Mouse (Mus musculus) MEL (cell line): ENCODE data around the gene Mef2b.

ENCODE experiments used
- CHD2 ChIP-seq: IDR thresholded peaks from 2 replicates; pipeline ENCODE4 v1.6.1; 2011; ENCODE audit warnings: low read length, improper control_type of control experiment
- CTCF ChIP-seq, 3 experiments: IDR thresholded peaks in 2 of 3; conservative IDR thresholded peaks in 1 of 3; 2 replicates each; pipeline ENCODE4 v1.5.1; 2011 to 2012; ENCODE audit warnings: low read length in 3 of 3, low read depth in 2 of 3, mild to moderate bottlenecking in 2 of 3, improper control_type of control experiment in 1 of 3, inconsistent platforms in 1 of 3, mixed read lengths in 1 of 3, moderate library complexity in 1 of 3; ENCODE audit not compliant: control insufficient read depth in 1 of 3, insufficient read depth in 1 of 3, poor library complexity in 1 of 3, severe bottlenecking in 1 of 3
- ELF1 ChIP-seq: IDR thresholded peaks from 2 replicates; pipeline ENCODE4 v1.6.1; 2014; ENCODE audit warnings: low read depth, mild to moderate bottlenecking, inconsistent platforms, low read length, improper control_type of control experiment, moderate library complexity
- EP300 ChIP-seq, 2 experiments: IDR thresholded peaks; 2 replicates each; pipeline ENCODE4 v1.6.1; 2011; ENCODE audit warnings: improper control_type of control experiment in 2 of 2, low read length in 2 of 2, low read depth in 1 of 2, mild to moderate bottlenecking in 1 of 2
- ETS1 ChIP-seq: IDR thresholded peaks from 2 replicates; pipeline ENCODE4 v1.6.1; 2012; ENCODE audit warnings: low read depth, mild to moderate bottlenecking, inconsistent platforms, low read length, improper control_type of control experiment, moderate library complexity
- MAZ ChIP-seq: IDR thresholded peaks from 2 replicates; pipeline ENCODE4 v1.6.1; 2012; ENCODE audit warnings: low read depth, mild to moderate bottlenecking, inconsistent platforms, low read length, improper control_type of control experiment
- MEF2A ChIP-seq: IDR thresholded peaks from 2 replicates; pipeline ENCODE4 v1.6.1; 2014; ENCODE audit warnings: low read depth, mild to moderate bottlenecking, inconsistent platforms, low read length, improper control_type of control experiment; ENCODE audit not compliant: poor library complexity, insufficient replicate concordance, severe bottlenecking; ENCODE audit errors: extremely low read depth
- NELFE ChIP-seq: IDR thresholded peaks from 2 replicates; pipeline ENCODE4 v1.6.1; 2011; ENCODE audit warnings: low read depth, low read length, improper control_type of control experiment
- POLR2A ChIP-seq, 2 experiments: IDR thresholded peaks; 2 replicates each; pipeline ENCODE4 v1.6.1; 2011 to 2012; ENCODE audit warnings: low read length in 2 of 2, mild to moderate bottlenecking in 2 of 2, control low read depth in 1 of 2, improper control_type of control experiment in 1 of 2, low read depth in 1 of 2, moderate library complexity in 1 of 2; ENCODE audit not compliant: control insufficient read depth in 1 of 2, insufficient read depth in 1 of 2, poor library complexity in 1 of 2
- POLR2AphosphoS2 ChIP-seq: IDR thresholded peaks from 2 replicates; pipeline ENCODE4 v1.6.1; 2011; ENCODE audit warnings: low read length, improper control_type of control experiment
- POLR2AphosphoS5 ChIP-seq: IDR thresholded peaks from 2 replicates; pipeline ENCODE4 v1.6.1; 2012; ENCODE audit warnings: low read depth, borderline replicate concordance, mild to moderate bottlenecking, inconsistent platforms, low read length, moderate library complexity, mixed read lengths
- ZC3H11A ChIP-seq: IDR thresholded peaks from 2 replicates; pipeline ENCODE4 v1.6.1; 2012; ENCODE audit warnings: low read depth, mild to moderate bottlenecking, inconsistent platforms, low read length, improper control_type of control experiment
- ZKSCAN1 ChIP-seq: IDR thresholded peaks from 2 replicates; pipeline ENCODE4 v1.6.1; 2012; ENCODE audit warnings: low read depth, mild to moderate bottlenecking, inconsistent platforms, low read length, improper control_type of control experiment, moderate library complexity

DNA sequence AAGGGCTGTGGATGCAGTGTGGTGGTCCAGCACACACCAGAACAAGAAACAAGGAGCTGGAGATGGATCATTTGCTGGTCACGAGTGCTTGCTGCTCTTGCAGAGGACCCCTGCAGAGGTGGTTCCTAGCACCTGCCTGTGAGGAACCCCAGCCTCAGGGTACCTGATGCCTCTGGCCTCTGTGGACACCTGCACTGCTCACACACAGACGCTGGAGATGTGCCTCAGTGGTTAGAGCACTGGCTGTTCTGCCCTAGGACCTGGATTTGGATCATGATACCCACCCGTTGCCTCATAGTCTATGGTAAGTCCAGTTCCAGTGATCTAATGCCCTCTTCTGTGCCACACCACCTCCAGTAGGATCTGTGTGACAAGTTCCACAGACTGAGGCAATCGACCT, 2.9 kb upstream of the Mef2b start:
- TF ChIP-seq POLR2A (IDR thresholded peaks at IDR 0.05; ENCODE audit: control insufficient read depth in 1 of 2, insufficient read depth in 1 of 2, low read depth in 1 of 2, low read length in 2 of 2, poor library complexity in 1 of 2) (no peak), ETS1 (no peak), MEF2A (no peak), NELFE (no peak), ZKSCAN1 (no peak), ZC3H11A (no peak), CTCF (IDR thresholded peaks at IDR 0.05 in 2 of 3, conservative IDR thresholded peaks at IDR 0.05 in 1 of 3; ENCODE audit: control insufficient read depth in 1 of 3, insufficient read depth in 1 of 3, low read depth in 2 of 3, low read length in 3 of 3, poor library complexity in 1 of 3, severe bottlenecking in 1 of 3) (no peak), ELF1 (no peak), POLR2AphosphoS2 (no peak), MAZ (no peak), CHD2 (no peak), POLR2AphosphoS5 (no peak), EP300 (IDR thresholded peaks at IDR 0.05; ENCODE audit: low read depth in 1 of 2, low read length in 2 of 2) (no peak)
